Comparison of ENCODE assay signal across 21 mouse cellular contexts in genomic region chr16:51109864-51110263, GRCm38 (mm10).
A peak's percentile ranks its signal among the peaks of the same experiment; 100 is the strongest.
DNase-seq lines count a peak whose midpoint lies in the region; ATAC-seq and TF ChIP-seq lines count a peak whose summit lies in the region.
"Had no signal": no experiment of that assay in that cellular context is flagged by ENCODE, and none has a peak within 500 bp of the region (broad histone marks: within the 10 kb centered on the region; RNA-seq: fewer than 3 reads in every experiment).

No protein-coding gene starts in this region.

- H3K4me1 ChIP-seq in hindbrain, embryonic 14.5 days (replicated peaks; ENCODE audit: control insufficient read depth, insufficient read depth, low read length), result no peaks in the 10 kb centered on the region
- H3K4me1 ChIP-seq in hindbrain, embryonic 16.5 days (ENCODE audit: control insufficient read depth, insufficient read depth, low read depth, low read length), result no peaks in the 10 kb centered on the region
- H3K4me1 ChIP-seq in midbrain, embryonic 11.5 days (ENCODE audit: control insufficient read depth, insufficient read depth, low read length), result no peaks in the 10 kb centered on the region
- H3K4me1 ChIP-seq in midbrain, embryonic 14.5 days (ENCODE audit: control insufficient read depth, insufficient read depth, low read length), result no peaks in the 10 kb centered on the region
- no peaks in the 10 kb centered on the region for H3K4me1 ChIP-seq in stomach, postnatal 0 days (replicated peaks; ENCODE audit: control insufficient read depth, insufficient read depth)

- H3K27me3 ChIP-seq in hindbrain, embryonic 14.5 days (ENCODE audit: control insufficient read depth, insufficient read depth, low read length), result no peaks in the 10 kb centered on the region
- no peaks in the 10 kb centered on the region for H3K27me3 ChIP-seq in hindbrain, embryonic 16.5 days (replicated peaks; ENCODE audit: control insufficient read depth, insufficient read depth, low read length)
- H3K27me3 ChIP-seq in midbrain, embryonic 11.5 days (ENCODE audit: control insufficient read depth, insufficient read depth, low read length), result no peaks in the 10 kb centered on the region
- H3K27me3 ChIP-seq in midbrain, embryonic 14.5 days (ENCODE audit: control insufficient read depth, insufficient read depth, low read length), result no peaks in the 10 kb centered on the region
- H3K27me3 ChIP-seq in stomach, postnatal 0 days (ENCODE audit: control insufficient read depth, insufficient read depth, low read length), result no peaks in the 10 kb centered on the region
- H3K27me3 ChIP-seq: CH12.LX, Patski had no signal

- H3K4me2 ChIP-seq in hindbrain, embryonic 14.5 days (replicated peaks), result no peak overlapping the region
- no peak overlapping the region for H3K4me2 ChIP-seq in hindbrain, embryonic 16.5 days (ENCODE audit: low read length)
- H3K4me2 ChIP-seq in midbrain, embryonic 11.5 days, result no peak overlapping the region
- H3K4me2 ChIP-seq in midbrain, embryonic 14.5 days (ENCODE audit: low read length), result no peak overlapping the region
- H3K4me2 ChIP-seq in stomach, postnatal 0 days (replicated peaks; ENCODE audit: low read depth), result no peak overlapping the region

- no peaks in the 10 kb centered on the region for H3K36me3 ChIP-seq in hindbrain, embryonic 14.5 days (replicated peaks; ENCODE audit: control insufficient read depth, insufficient read depth)
- no peaks in the 10 kb centered on the region for H3K36me3 ChIP-seq in hindbrain, embryonic 16.5 days (ENCODE audit: control insufficient read depth, insufficient read depth, low read length)
- no peaks in the 10 kb centered on the region for H3K36me3 ChIP-seq in midbrain, embryonic 11.5 days (ENCODE audit: control insufficient read depth, insufficient read depth, low read length)
- no peaks in the 10 kb centered on the region for H3K36me3 ChIP-seq in midbrain, embryonic 14.5 days (ENCODE audit: control insufficient read depth, insufficient read depth, low read length)
- no peaks in the 10 kb centered on the region for H3K36me3 ChIP-seq in stomach, postnatal 0 days (ENCODE audit: control insufficient read depth, insufficient read depth, low read length)
- H3K36me3 ChIP-seq: G1E had no signal

- H3K9me3 ChIP-seq in hindbrain, embryonic 14.5 days (ENCODE audit: control insufficient read depth, low read length), result no peaks in the 10 kb centered on the region
- no peaks in the 10 kb centered on the region for H3K9me3 ChIP-seq in hindbrain, embryonic 16.5 days (ENCODE audit: control insufficient read depth, low read length)
- no peaks in the 10 kb centered on the region for H3K9me3 ChIP-seq in midbrain, embryonic 11.5 days (ENCODE audit: control insufficient read depth, low read length)
- no peaks in the 10 kb centered on the region for H3K9me3 ChIP-seq in midbrain, embryonic 14.5 days (ENCODE audit: control insufficient read depth, low read length)
- H3K9me3 ChIP-seq in stomach, postnatal 0 days (ENCODE audit: control insufficient read depth, low read length), result no peaks in the 10 kb centered on the region

- no peak for ATAC-seq in hindbrain, embryonic 14.5 days (ENCODE audit: low FRiP score)
- no peak for ATAC-seq in hindbrain, embryonic 16.5 days
- ATAC-seq in midbrain, embryonic 11.5 days (ENCODE audit: low FRiP score), result no peak
- ATAC-seq in midbrain, embryonic 14.5 days (ENCODE audit: low FRiP score, low TSS enrichment), result no peak
- peak; percentile 92 for ATAC-seq in stomach, postnatal 0 days (ENCODE audit: low FRiP score, low TSS enrichment)
- no peak for ATAC-seq in granulocyte monocyte progenitor cell, adult 5-6 weeks (replicated peaks; ENCODE audit: poor library complexity, severe bottlenecking)
- ATAC-seq: activated CD4-positive, CD25-positive, alpha-beta regulatory T cell, adult 4 months; CD4-positive, CD25-positive, alpha-beta regulatory T cell, adult 4 months; Patski had no signal

- no peak for TF ChIP-seq EP300 in stomach, postnatal 0 days (optimal IDR thresholded peaks at IDR 0.05)

- peak; percentile 19 for DNase-seq in hindbrain, embryonic 14.5 days (ENCODE audit: low spot score)
- peak; percentile 2 for DNase-seq in midbrain, embryonic 11.5 days (ENCODE audit: low spot score, missing footprints)
- DNase-seq in midbrain, embryonic 14.5 days, result no peak
- DNase-seq in stomach, postnatal 0 days (ENCODE audit: low spot score), result no peak
- DNase-seq: adrenal gland, adult 2 months; adrenal gland, adult 8-10 months; adrenal gland, postnatal 10 days; adrenal gland, postnatal 14 days; adrenal gland, postnatal 25 days; adrenal gland, postnatal 36 days; B cell, adult 2 months; cerebellum, adult 11 months; cerebellum, adult 11-12 months; cerebellum, adult 18-20 months had no signal

- no peak overlapping the region for H3K4me3 ChIP-seq in hindbrain, embryonic 14.5 days (replicated peaks; ENCODE audit: low read length)
- H3K4me3 ChIP-seq in hindbrain, embryonic 16.5 days (ENCODE audit: low read length), result no peak overlapping the region
- no peak overlapping the region for H3K4me3 ChIP-seq in midbrain, embryonic 11.5 days (ENCODE audit: low read depth, low read length)
- no peak overlapping the region for H3K4me3 ChIP-seq in midbrain, embryonic 14.5 days (replicated peaks; ENCODE audit: low read depth, low read length)
- H3K4me3 ChIP-seq in stomach, postnatal 0 days (ENCODE audit: low read depth, low read length), result no peak overlapping the region

- no peak overlapping the region for H3K27ac ChIP-seq in hindbrain, embryonic 14.5 days
- no peak overlapping the region for H3K27ac ChIP-seq in hindbrain, embryonic 16.5 days (ENCODE audit: low read depth, low read length)
- H3K27ac ChIP-seq in midbrain, embryonic 11.5 days (ENCODE audit: low read depth, low read length), result no peak overlapping the region
- H3K27ac ChIP-seq in midbrain, embryonic 14.5 days (replicated peaks; ENCODE audit: low read depth, low read length), result no peak overlapping the region
- no peak overlapping the region for H3K27ac ChIP-seq in stomach, postnatal 0 days (replicated peaks)

- H3K9ac ChIP-seq in hindbrain, embryonic 14.5 days, result no peak overlapping the region
- no peak overlapping the region for H3K9ac ChIP-seq in hindbrain, embryonic 16.5 days (ENCODE audit: low read depth, low read length)
- H3K9ac ChIP-seq in midbrain, embryonic 11.5 days (ENCODE audit: low read length), result no peak overlapping the region
- no peak overlapping the region for H3K9ac ChIP-seq in midbrain, embryonic 14.5 days (replicated peaks; ENCODE audit: low read length)
- no peak overlapping the region for H3K9ac ChIP-seq in stomach, postnatal 0 days (ENCODE audit: low read length)

- no peak for TF ChIP-seq CTCF in stomach, postnatal 0 days (IDR thresholded peaks at IDR 0.05; ENCODE audit: low read depth)

Comparison
In these comparisons a context has a peak if more than half of its experiments do, and no peak if none do; other contexts are left out.
1. DNase-seq: peak in hindbrain, embryonic 14.5 days (single experiment) and midbrain, embryonic 11.5 days (single experiment); none in midbrain, embryonic 14.5 days (single experiment) and stomach, postnatal 0 days (single experiment).